Mouse (Mus musculus) brain, embryonic 14.5 days (tissue): ENCODE results near the gene St6galnac6.

ENCODE experiments used
- CTCF ChIP-seq: fragments of 200-500 bp; IDR thresholded peaks from 2 replicates; pipeline ENCODE4 v1.5.1; 2012; ENCODE audit warnings: inconsistent platforms, mild to moderate bottlenecking, moderate library complexity, borderline replicate concordance; ENCODE audit not compliant: insufficient read depth, insufficient read length; ENCODE audit errors: extremely low read depth
- POLR2A ChIP-seq: fragments of 200-500 bp; IDR thresholded peaks from 2 replicates; pipeline ENCODE4 v1.6.1; 2012; ENCODE audit warnings: mild to moderate bottlenecking, inconsistent platforms, borderline replicate concordance; ENCODE audit not compliant: poor library complexity, insufficient read depth, insufficient read length, severe bottlenecking; ENCODE audit errors: extremely low read depth

- TF ChIP-seq POLR2A = no peak
- TF ChIP-seq CTCF = no peak
These were observed 55.9 kb downstream of the St6galnac6 start for GRCm38 (mm10) chr2:32655394-32655744.
